Mouse (Mus musculus) neural tube, embryonic 15.5 days (tissue): ENCODE data around the gene Vipr2. TPM values are rescaled to one million over a fixed set of nuclear protein-coding genes. Genes with fewer than 3 reads are reported as not detected.

Experiments used
- ATAC-seq: fragments of 200-750 bp; cut with Nextera tagmentation; 2 replicates; pipeline ENCODE4 v1.8.0; 2017; ENCODE audit warnings: mild to moderate bottlenecking, moderate TSS enrichment, moderate library complexity; ENCODE audit not compliant: low FRiP score
- H3K27ac ChIP-seq: fragments of 300-500 bp; sonication (generic); replicated peaks from 2 replicates; pipeline ENCODE4 v1.5.1; 2015; ENCODE audit warnings: mild to moderate bottlenecking, inconsistent platforms
- H3K27me3 ChIP-seq: fragments of 300-500 bp; sonication (generic); replicated peaks from 2 replicates; pipeline ENCODE4 v1.6.1; 2015; ENCODE audit warnings: inconsistent platforms
- H3K36me3 ChIP-seq: fragments of 300-500 bp; sonication (generic); 2 replicates; pipeline ENCODE4 v1.6.1; 2015; ENCODE audit warnings: inconsistent platforms
- H3K4me1 ChIP-seq: fragments of 300-500 bp; sonication (generic); 2 replicates; pipeline ENCODE4 v1.6.1; 2015; ENCODE audit warnings: inconsistent platforms
- H3K4me2 ChIP-seq: fragments of 300-500 bp; sonication (generic); 2 replicates; pipeline ENCODE4 v1.6.1; 2015; ENCODE audit warnings: inconsistent platforms, mild to moderate bottlenecking, moderate library complexity
- H3K4me3 ChIP-seq: fragments of 300-500 bp; sonication (generic); replicated peaks from 2 replicates; pipeline ENCODE4 v1.5.1; 2015; ENCODE audit warnings: mild to moderate bottlenecking, inconsistent platforms
- H3K9ac ChIP-seq: fragments of 300-500 bp; sonication (generic); replicated peaks from 2 replicates; pipeline ENCODE4 v1.6.1; 2015; ENCODE audit warnings: mild to moderate bottlenecking, inconsistent platforms
- H3K9me3 ChIP-seq: fragments of 300-500 bp; sonication (generic); replicated peaks from 2 replicates; pipeline ENCODE4 v1.6.1; 2016; ENCODE audit warnings: inconsistent platforms
- WGBS: fragments of 180-500 bp; shearing (Covaris S2); methylation state at CpG from one replicate; pipeline ENCODE4 v1.1.7; 2015; ENCODE audit warnings: mixed read lengths; 5-methylcytosine and 5-hydroxymethylcytosine counted together
- polyA plus RNA-seq: library from polyadenylated mRNA; unstranded; fragments of >200 nt; fragmentation: Nextera tagmentation; extraction: Ambion mirVana; gene quantifications from 2 replicates; pipeline ENCODE4 v1.2.1, GENCODE M21; 2015

The Vipr2 gene
- 0.96 and 1.2 TPM in 2 replicates for polyA plus RNA-seq

DNA sequence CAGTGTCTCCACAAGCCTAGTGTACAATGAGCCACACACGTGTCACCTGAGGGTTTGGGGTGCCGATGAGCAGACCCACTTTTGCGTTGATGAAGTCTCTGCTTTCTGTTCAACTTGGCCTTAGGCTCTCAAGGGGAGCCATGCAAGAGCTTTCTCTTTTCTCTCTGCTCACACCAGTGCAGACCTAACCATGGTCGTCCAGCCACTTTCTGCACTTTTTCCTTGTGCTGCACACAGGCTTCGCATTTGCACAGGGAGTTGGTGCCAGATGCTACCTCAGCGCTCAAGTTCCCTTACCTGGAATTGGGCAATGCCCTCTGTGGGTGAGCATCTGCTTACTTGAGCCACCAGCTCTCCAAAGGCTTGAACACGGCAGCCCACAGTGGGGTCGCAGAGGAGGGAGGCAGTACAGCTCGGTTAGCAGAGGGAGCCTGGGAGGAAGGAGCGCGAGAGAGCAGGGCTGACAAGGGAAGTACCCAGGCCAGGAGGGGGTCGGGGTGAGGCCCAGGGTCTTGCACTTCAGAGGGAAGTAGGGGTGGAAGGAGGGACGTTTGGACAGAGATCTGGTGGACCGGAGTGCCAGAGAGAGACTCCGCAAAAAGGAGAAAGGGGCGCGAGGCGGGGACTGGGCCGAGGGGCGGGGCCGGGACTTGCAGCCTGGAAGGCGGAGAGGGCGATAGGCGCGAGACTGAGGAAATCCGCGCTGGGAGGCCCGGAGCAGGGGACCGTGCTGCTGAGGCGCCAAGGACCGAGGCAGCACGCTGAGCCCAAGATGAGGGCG is at the start of gene Vipr2:
Gene Vipr2 (plus strand): TSS at position 653 of the 781 bp plus-strand sequence.
- H3K9me3 ChIP-seq: no peaks in the 10 kb centered on the region
- no peak within 1 kb of the TSS for H3K27ac ChIP-seq
- peak; percentile 92 for ATAC-seq
- H3K4me2 ChIP-seq: peak within 1 kb of the TSS; percentile 97
- H3K27me3 ChIP-seq: peaks cover 20% of the 10 kb centered on the region
- peaks cover 12% of the 10 kb centered on the region for H3K4me1 ChIP-seq
- peak within 1 kb of the TSS; percentile 56 for H3K9ac ChIP-seq
- H3K4me3 ChIP-seq: peak within 1 kb of the TSS; percentile 62
- no peaks in the 10 kb centered on the region for H3K36me3 ChIP-seq
- WGBS: 6% methylated on average over 33 of the region's 33 CpGs

DNA sequence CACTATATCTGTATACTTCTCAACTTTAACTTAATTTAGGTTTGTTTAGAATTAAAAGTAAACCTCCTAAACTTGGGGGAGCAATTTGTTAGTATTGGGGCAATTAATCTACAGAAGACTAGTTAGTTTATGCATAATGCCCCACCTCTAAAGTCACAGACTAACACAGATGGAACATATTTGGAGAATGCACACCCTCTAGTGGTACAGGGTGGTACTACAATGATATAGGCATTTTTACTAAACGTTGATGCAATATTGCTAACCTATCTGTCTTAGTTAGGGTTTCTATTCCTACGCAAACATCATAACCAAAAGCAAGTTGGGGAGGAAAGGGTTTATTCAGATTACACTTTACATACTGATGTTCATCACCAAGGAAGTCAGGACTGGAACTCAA is 49.4 kb upstream of the Vipr2 start:
- Histone ChIP-seq H3K4me2 (no peak overlapping the region), H3K9me3 (no peaks in the 10 kb centered on the region), H3K4me3 (no peak overlapping the region), H3K27ac (no peak overlapping the region), H3K36me3 (no peaks in the 10 kb centered on the region), H3K4me1 (no peaks in the 10 kb centered on the region), H3K9ac (no peak overlapping the region), H3K27me3 (no peaks in the 10 kb centered on the region)
- ATAC-seq: no peak
- WGBS: 64% methylated on average over 2 of the region's 2 CpGs

DNA sequence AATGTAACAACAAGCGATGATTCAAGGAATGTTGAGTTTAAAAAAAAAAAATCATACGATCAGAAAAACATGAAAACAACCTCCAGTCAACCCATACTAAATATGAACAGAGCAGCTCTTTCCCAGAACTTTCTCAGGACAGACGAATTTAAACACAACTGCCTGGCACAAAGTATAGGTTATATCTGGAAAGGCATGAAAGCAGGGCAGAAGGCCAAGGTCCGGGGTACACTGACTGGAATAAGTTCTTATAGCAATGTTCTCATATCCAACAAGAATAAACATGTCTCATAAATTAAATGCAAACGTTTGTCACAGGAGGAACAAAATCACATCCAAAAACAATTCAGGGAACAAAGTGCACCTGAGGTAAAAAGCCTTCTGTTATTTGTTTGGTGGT is 42.2 kb upstream of the Vipr2 start:
- H3K27me3 ChIP-seq: no peaks in the 10 kb centered on the region
- ATAC-seq: no peak
- H3K9me3 ChIP-seq: no peaks in the 10 kb centered on the region
- H3K4me1 ChIP-seq: no peaks in the 10 kb centered on the region
- H3K9ac ChIP-seq: no peak overlapping the region
- H3K36me3 ChIP-seq: no peaks in the 10 kb centered on the region
- 76% methylated on average over 5 of the region's 5 CpGs for WGBS
- no peak overlapping the region for H3K27ac ChIP-seq
- no peak overlapping the region for H3K4me3 ChIP-seq
- H3K4me2 ChIP-seq: no peak overlapping the region

DNA sequence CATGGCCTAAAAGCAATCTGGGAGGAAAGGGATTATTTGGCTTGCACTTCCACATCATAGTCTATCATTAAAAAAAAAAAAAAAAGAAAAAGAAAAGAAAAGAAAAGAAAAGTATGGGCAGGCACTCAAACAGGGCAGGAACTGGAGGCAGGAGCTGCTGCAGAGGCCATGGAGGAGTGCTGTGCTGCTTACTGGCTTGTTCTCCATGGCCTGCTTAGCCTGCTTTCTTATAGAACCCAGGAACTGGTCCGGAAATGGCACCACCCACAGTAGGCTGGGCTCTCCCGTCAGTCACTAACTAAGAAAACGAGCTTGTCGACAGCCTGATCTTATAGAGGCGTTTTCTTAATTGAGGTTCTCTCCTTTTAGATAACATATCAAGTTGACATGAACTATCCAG is 32.7 kb upstream of the Vipr2 start:
- Histone ChIP-seq H3K27ac (no peak overlapping the region), H3K9ac (no peak overlapping the region), H3K4me3 (no peak overlapping the region), H3K27me3 (no peaks in the 10 kb centered on the region), H3K4me1 (peaks cover 15% of the 10 kb centered on the region), H3K36me3 (peaks cover under 1% of the 10 kb centered on the region; the same call in 1 of the 2 replicates), H3K4me2 (no peak overlapping the region), H3K9me3 (no peaks in the 10 kb centered on the region)
- WGBS: 96% methylated on average over 5 of the region's 5 CpGs
- no peak for ATAC-seq

DNA sequence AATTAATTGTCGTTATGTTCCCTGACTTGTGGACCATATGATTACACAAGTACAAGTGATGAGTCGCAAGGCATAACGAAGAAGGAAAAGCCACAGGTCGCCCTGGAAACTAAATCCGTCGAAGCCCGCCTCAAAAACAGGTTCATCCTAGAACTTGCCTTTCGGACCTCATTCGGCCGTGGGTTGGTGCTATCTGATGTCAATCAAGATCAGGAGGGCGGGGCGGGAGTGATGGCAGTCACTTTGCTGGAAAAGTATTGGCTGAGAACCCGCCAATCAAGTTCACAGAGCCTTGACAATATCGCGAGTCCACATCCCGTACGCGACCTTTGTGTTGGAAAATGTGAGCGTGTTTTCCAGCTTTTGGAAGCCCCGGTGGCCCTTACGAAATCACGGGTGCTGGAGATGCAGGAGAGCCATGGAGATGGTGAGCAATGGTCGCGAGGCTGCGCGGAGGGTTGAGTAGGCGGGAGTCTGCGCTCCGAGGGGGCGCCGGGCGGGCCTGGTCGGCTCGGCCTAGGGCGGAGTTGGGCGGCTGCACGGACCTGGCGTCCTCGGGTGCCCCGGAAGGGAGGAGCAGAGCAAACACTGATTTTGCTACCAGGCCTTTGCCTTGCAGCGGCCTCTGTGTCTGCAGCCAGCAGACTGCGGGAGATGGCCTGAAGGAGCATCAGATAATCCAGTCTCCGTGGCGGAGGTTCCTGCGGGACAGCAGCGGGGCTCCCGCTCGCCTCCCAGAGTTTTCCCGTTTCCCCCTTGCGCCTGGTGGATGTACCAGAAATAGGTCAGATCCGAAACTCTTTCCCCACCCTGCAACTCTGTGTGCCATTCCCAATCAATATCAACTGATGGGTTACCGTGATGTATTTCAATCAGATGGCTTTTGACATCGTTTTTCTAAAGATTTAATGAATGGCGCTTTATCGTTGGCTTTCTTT is 29.8 kb upstream of the Vipr2 start, which contains the start of gene Zfp386:
Gene Zfp386 (plus strand): TSS at position 285 of the 938 bp plus-strand sequence.
- peaks cover 20% of the 10 kb centered on the region; the same call in 1 of the 2 replicates for H3K36me3 ChIP-seq
- WGBS: 1% methylated on average over 55 of the region's 55 CpGs
- H3K4me3 ChIP-seq: peak within 1 kb of the TSS; percentile 94
- peak within 1 kb of the TSS; percentile 98 for H3K27ac ChIP-seq
- ATAC-seq: peak; percentile 100
- peaks cover 22% of the 10 kb centered on the region for H3K4me1 ChIP-seq
- H3K9ac ChIP-seq: peak within 1 kb of the TSS; percentile 92
- H3K4me2 ChIP-seq: peak within 1 kb of the TSS; percentile 66
- H3K27me3 ChIP-seq: no peaks in the 10 kb centered on the region
- no peaks in the 10 kb centered on the region for H3K9me3 ChIP-seq

DNA sequence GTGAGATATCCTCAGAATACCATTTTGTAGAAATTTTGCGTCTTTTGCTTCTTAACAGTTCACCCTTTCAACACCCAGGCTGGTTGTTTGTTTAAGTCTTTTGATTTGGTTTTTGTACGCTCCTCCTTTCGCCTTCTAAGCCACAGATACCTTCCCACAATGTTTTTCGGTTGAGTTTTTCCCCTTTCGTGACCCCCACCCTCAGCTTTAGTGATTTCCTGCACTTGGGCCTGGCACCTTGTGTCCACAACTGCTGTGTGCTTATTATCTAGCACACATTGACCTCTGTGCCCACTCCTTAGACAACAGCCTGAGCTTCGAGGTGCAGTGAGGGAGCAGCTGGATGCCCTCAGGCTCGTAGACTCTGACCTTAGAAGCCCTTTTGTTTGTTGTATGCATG is 28.8 kb upstream of the Vipr2 start:
- no peak overlapping the region for H3K27ac ChIP-seq
- H3K36me3 ChIP-seq: peaks cover 23% of the 10 kb centered on the region; the same call in 1 of the 2 replicates
- WGBS: 76% methylated on average over 7 of the region's 7 CpGs
- no peaks in the 10 kb centered on the region for H3K9me3 ChIP-seq
- no peak for ATAC-seq
- peak overlapping the region; percentile 92 for H3K9ac ChIP-seq
- H3K27me3 ChIP-seq: no peaks in the 10 kb centered on the region
- peaks cover 22% of the 10 kb centered on the region for H3K4me1 ChIP-seq
- H3K4me2 ChIP-seq: peak overlapping the region; percentile 66
- H3K4me3 ChIP-seq: peak overlapping the region; percentile 94

DNA sequence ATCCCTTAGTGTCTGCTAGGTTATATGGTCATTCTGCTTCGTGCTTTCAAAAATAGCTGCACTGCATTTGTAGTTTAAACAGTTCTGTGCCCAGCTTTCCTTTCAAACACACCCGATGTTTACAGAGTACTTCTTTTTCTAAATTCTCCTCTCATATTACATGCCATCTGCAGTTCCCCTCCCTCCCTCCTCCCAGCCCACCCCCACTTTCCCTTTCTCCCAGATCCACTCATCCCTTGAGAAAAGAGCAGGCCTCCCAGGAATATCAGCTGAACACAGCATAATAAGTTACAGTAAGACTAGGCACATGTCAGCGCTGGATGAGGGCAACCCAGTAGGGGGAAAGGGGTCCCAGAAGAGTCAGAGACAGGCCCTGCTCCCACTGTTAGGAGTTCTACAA is 28.3 kb upstream of the Vipr2 start:
- Histone ChIP-seq H3K4me1 (peaks cover 22% of the 10 kb centered on the region), H3K4me2 (peak overlapping the region; percentile 66), H3K27me3 (no peaks in the 10 kb centered on the region), H3K27ac (no peak overlapping the region), H3K36me3 (peaks cover 25% of the 10 kb centered on the region), H3K9me3 (no peaks in the 10 kb centered on the region), H3K4me3 (peak overlapping the region; percentile 94), H3K9ac (no peak overlapping the region)
- WGBS: 86% methylated on average over 3 of the region's 3 CpGs
- ATAC-seq: no peak

DNA sequence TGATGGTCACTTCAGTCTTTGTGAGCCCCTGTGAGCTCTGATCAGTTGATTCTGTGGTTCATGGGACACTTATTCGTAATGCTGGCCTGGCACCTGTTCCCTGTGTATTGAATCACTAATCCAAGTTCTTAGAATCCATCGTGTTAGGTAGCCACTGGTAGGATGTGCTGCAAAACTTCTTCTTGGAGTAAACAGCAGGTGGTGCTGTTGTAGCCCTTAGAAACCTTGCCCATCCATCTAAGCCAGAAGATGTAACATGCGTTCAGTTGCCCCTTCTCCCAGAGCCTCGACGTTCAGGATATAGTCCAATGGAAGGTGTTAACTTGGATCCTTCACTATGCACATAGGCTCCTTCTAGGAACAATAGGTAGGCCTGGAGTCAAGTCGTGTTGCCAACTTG is 27.8 kb upstream of the Vipr2 start:
- Histone ChIP-seq H3K9ac (no peak overlapping the region), H3K27me3 (no peaks in the 10 kb centered on the region), H3K9me3 (0 out of 2 replicates have a peak, but pooled peaks cover 4% of the 10 kb centered on the region), H3K4me1 (peaks cover 22% of the 10 kb centered on the region), H3K27ac (no peak overlapping the region), H3K36me3 (peaks cover 29% of the 10 kb centered on the region), H3K4me3 (no peak overlapping the region; the same call in 1 of the 2 replicates), H3K4me2 (peak overlapping the region; percentile 66; the same call in 1 of the 2 replicates)
- WGBS: 89% methylated on average over 6 of the region's 6 CpGs
- ATAC-seq: no peak

DNA sequence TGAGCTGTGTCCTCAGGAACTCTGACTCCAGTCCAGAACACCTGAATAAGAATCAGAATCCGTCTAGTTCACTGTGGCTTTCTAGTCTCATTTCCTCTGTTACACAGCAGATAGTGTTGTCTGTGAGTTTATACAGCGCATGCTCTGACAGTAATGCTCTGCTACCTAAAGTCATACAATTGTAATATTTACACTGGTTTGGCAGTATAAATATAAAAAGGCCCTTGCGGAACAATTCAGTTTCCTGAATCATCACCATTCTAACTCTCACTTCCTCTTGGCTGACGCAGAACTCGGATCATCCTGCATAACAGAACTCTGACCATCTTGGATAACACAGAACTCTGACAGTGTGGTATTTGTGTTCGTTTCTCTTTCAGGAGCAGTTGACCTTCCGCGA is 23.2 kb upstream of the Vipr2 start:
- Histone ChIP-seq H3K36me3 (peaks cover 68% of the 10 kb centered on the region), H3K4me1 (peaks cover 12% of the 10 kb centered on the region), H3K27ac (no peak overlapping the region), H3K9ac (no peak overlapping the region), H3K27me3 (no peaks in the 10 kb centered on the region), H3K9me3 (peaks cover 13% of the 10 kb centered on the region; the same call in 1 of the 2 replicates), H3K4me3 (no peak overlapping the region), H3K4me2 (no peak overlapping the region)
- WGBS: 96% methylated on average over 8 of the region's 8 CpGs
- ATAC-seq: no peak

DNA sequence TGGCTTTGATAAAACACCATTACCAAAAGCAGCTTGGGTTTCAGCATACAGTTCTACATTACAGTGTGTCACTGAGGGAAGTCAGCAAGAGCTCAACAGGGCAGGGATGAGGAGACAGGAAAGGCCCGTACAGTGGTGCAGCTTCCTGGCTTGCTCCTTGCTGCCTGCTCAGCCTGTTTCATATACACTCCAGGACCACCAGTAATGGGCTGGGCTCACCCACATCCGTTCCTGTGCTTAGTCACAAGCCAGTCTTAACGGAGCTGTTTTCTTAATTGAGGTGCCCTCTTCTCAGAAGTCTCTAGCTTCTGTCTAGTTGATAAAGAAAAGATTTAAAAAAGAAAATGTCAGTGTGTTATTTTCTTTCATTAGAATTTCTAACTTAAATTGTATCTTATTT is 21.4 kb upstream of the Vipr2 start:
- H3K36me3 ChIP-seq: peaks cover 71% of the 10 kb centered on the region
- no peaks in the 10 kb centered on the region for H3K4me1 ChIP-seq
- peaks cover 21% of the 10 kb centered on the region for H3K9me3 ChIP-seq
- H3K4me2 ChIP-seq: no peak overlapping the region
- no peak for ATAC-seq
- H3K27ac ChIP-seq: no peak overlapping the region
- H3K27me3 ChIP-seq: no peaks in the 10 kb centered on the region
- no peak overlapping the region for H3K9ac ChIP-seq
- 95% methylated on average over 3 of the region's 3 CpGs for WGBS
- H3K4me3 ChIP-seq: no peak overlapping the region

DNA sequence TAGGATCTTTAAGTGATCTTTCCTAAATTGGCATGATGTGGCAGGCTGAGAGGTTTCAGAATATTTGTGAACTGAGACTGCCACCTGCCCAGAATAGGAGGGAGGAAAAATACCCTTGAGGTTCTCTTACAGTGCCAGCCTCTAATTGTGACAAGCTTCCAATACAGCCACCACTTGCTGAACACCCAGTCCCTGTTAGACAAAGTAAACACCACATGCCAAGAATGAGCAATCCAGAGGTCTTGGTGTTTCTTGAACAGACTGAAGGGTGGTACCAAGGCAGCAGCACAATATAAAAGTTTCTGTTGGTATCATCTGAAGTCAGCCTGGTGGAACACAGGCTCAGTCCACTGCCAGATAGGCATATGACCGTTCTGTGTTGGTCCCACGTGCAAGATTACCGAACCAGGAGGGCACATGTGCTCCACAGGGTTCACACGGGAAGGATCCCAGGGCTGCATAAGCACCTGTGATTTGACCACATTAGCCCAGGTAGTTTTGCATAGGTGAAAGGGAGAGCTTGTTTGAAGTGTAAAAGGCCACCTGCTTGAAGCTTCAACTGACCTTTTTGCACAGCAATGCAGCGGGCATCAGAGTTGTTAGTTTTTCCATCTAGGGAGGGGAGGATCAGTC is 15.8 kb upstream of the Vipr2 start:
- no peak; the same call in 1 of the 2 replicates for ATAC-seq
- Histone ChIP-seq H3K9ac (no peak overlapping the region), H3K4me3 (no peak overlapping the region), H3K4me1 (no peaks in the 10 kb centered on the region), H3K4me2 (no peak overlapping the region), H3K36me3 (peaks cover 51% of the 10 kb centered on the region), H3K27me3 (no peaks in the 10 kb centered on the region), H3K9me3 (peaks cover 18% of the 10 kb centered on the region), H3K27ac (no peak overlapping the region)
- 95% methylated on average over 5 of the region's 5 CpGs for WGBS
